Comparison of ENCODE assay signal across 8 mouse cellular contexts in genomic region chr7:125469937-125470336, GRCm38 (mm10). TPM values are rescaled to one million over a fixed set of nuclear protein-coding genes. Genes with fewer than 3 reads are reported as not detected.
DNase-seq lines count a peak whose midpoint lies in the region; ATAC-seq and TF ChIP-seq lines count a peak whose summit lies in the region.

No protein-coding gene starts in this region.

- no peaks in the 10 kb centered on the region for H3K9me3 ChIP-seq in kidney, postnatal 0 days (replicated peaks; ENCODE audit: low read length)
- H3K9me3 ChIP-seq in lung, embryonic 14.5 days (ENCODE audit: low read depth, low read length), result no peaks in the 10 kb centered on the region

- peaks cover 44% of the 10 kb centered on the region for H3K36me3 ChIP-seq in kidney, postnatal 0 days (ENCODE audit: insufficient read depth, low read length)
- H3K36me3 ChIP-seq in lung, embryonic 14.5 days (ENCODE audit: insufficient read depth), result peaks cover 73% of the 10 kb centered on the region

- TF ChIP-seq CTCF in cortical plate, adult 2 months (IDR thresholded peaks at IDR 0.05; ENCODE audit: extremely low read depth, insufficient read depth, low read length), result peak; percentile 90
- peak; percentile 95 for TF ChIP-seq CTCF in kidney, postnatal 0 days (IDR thresholded peaks at IDR 0.05; ENCODE audit: low read depth)
- peak; percentile 95 for TF ChIP-seq CTCF in lung, embryonic 14.5 days (IDR thresholded peaks at IDR 0.05; ENCODE audit: low read depth)

- WGBS in kidney, postnatal 0 days, result 31% methylated on average over 5 of the region's 5 CpGs
- 24% methylated on average over 5 of the region's 5 CpGs for WGBS in lung, embryonic 14.5 days

- no peak overlapping the region for H3K4me2 ChIP-seq in kidney, postnatal 0 days (ENCODE audit: low read length)
- no peak overlapping the region for H3K4me2 ChIP-seq in lung, embryonic 14.5 days

- peak; percentile 81 to 84 for DNase-seq in B cell, adult 2 months
- peak; percentile 39 for DNase-seq in adipocyte (ENCODE audit: low spot score)
- DNase-seq in heart, adult 9 months (ENCODE audit: low spot score in 2 of 2), result peak; percentile 44 to 59
- DNase-seq in kidney, postnatal 0 days (ENCODE audit: low spot score), result peak; percentile 94
- peak; percentile 89 for DNase-seq in lung, embryonic 14.5 days
- peak; percentile 58 for DNase-seq in ovary, postnatal 14 days (ENCODE audit: low spot score)
- peak; percentile 61 to 81 for DNase-seq in thymus, postnatal 10 days (ENCODE audit: low spot score in 2 of 2)

- no peak for TF ChIP-seq POLR2A in cortical plate, adult 2 months (IDR thresholded peaks at IDR 0.05; ENCODE audit: extremely low read depth, insufficient read depth, low read length)

- no peak overlapping the region for H3K27ac ChIP-seq in cortical plate, adult 2 months (ENCODE audit: insufficient read depth, low read length)
- H3K27ac ChIP-seq in kidney, postnatal 0 days, result no peak overlapping the region
- no peak overlapping the region for H3K27ac ChIP-seq in lung, embryonic 14.5 days (ENCODE audit: low read depth)

- H3K4me3 ChIP-seq in cortical plate, adult 2 months (ENCODE audit: insufficient read depth, low read length), result no peak overlapping the region
- no peak overlapping the region for H3K4me3 ChIP-seq in kidney, postnatal 0 days (replicated peaks; ENCODE audit: low read depth, low read length)
- H3K4me3 ChIP-seq in lung, embryonic 14.5 days (ENCODE audit: low read depth, low read length), result no peak overlapping the region

- H3K9ac ChIP-seq in kidney, postnatal 0 days (ENCODE audit: low read depth, low read length), result no peak overlapping the region
- H3K9ac ChIP-seq in lung, embryonic 14.5 days, result no peak overlapping the region

- no peaks in the 10 kb centered on the region for H3K27me3 ChIP-seq in kidney, postnatal 0 days (ENCODE audit: insufficient read depth, low read length)
- no peaks in the 10 kb centered on the region for H3K27me3 ChIP-seq in lung, embryonic 14.5 days (ENCODE audit: insufficient read depth, low read length)

- ATAC-seq in kidney, postnatal 0 days (replicated peaks; ENCODE audit: low FRiP score, low read depth), result no peak; the same call in 1 of the 2 replicates
- ATAC-seq in lung, embryonic 14.5 days (ENCODE audit: insufficient read depth), result peak; percentile 13; the same call in 1 of the 2 replicates

- H3K4me1 ChIP-seq in cortical plate, adult 2 months (ENCODE audit: control insufficient read depth, insufficient read depth, low read length), result no peaks in the 10 kb centered on the region; the same call in 1 of the 2 replicates
- peaks cover 8% of the 10 kb centered on the region for H3K4me1 ChIP-seq in kidney, postnatal 0 days (replicated peaks; ENCODE audit: insufficient read depth, low read length)
- peaks cover 22% of the 10 kb centered on the region for H3K4me1 ChIP-seq in lung, embryonic 14.5 days (ENCODE audit: insufficient read depth)

RNA-seq across cellular contexts. Expression of gene Nsmce1, which starts 21.5 kb away (rescaled TPM):
- 25.6 and 27.6 TPM in 2 replicates for polyA plus RNA-seq in cortical plate, adult 2 months (2012; rRNA removed)
- polyA plus RNA-seq in kidney, postnatal 0 days (2015; fragmentation: Nextera tagmentation; extraction: Ambion mirVana), result 119 and 127 TPM in 2 replicates
- polyA plus RNA-seq in lung, embryonic 14.5 days (2014; fragmentation: Nextera tagmentation; extraction: Ambion mirVana), result 153 and 156 TPM in 2 replicates

RNA-seq across cellular contexts. Expression of gene Kdm8, which starts 25.5 kb away (rescaled TPM):
- 5.5 TPM in 2 replicates for polyA plus RNA-seq in cortical plate, adult 2 months (2012; rRNA removed)
- 7.7 and 8.1 TPM in 2 replicates for polyA plus RNA-seq in kidney, postnatal 0 days (2015; fragmentation: Nextera tagmentation; extraction: Ambion mirVana)
- polyA plus RNA-seq in lung, embryonic 14.5 days (2014; fragmentation: Nextera tagmentation; extraction: Ambion mirVana), result 14.9 and 15.7 TPM in 2 replicates

Comparison
In these comparisons a context has a peak if more than half of its experiments do, and no peak if none do; other contexts are left out.
1. DNase-seq: peak in every context shown above with its lines; median percentile 94 in kidney, postnatal 0 days; 89 in lung, embryonic 14.5 days; 82 in B cell, adult 2 months; 71 in thymus, postnatal 10 days; 58 in ovary, postnatal 14 days; 52 in heart, adult 9 months; 39 in adipocyte.